Mouse (Mus musculus): ENCODE measurements around the gene Aldh18a1.

The Aldh18a1 gene

DNA sequence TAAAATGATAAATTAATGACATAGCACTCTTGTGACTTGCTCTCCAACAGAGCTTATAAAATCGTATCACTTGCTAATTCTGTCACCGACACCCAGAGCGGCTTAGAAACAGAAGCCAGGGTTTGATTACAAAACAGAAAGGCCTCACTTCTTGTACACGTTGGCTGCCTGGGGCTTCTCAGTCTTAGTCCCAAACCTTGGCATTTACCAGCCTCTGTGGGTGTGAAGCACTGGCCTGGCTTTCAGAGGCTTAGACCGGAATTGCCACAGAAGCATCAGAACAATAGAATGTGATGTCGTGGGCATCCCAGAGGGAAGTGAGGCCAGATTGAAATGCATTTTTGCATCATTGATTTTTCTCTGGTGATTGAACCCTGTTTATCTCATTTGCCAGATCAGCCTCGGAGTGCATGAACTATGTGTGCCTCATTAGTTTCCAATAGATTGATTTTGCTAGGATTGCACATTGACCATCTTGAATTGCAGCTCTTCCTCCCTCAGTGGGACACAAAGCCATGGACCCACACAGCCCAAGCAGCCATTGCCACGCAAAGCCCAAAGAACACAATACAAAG, 64.7 kb downstream of the Aldh18a1 start:
- DNase-seq: no peak

DNA sequence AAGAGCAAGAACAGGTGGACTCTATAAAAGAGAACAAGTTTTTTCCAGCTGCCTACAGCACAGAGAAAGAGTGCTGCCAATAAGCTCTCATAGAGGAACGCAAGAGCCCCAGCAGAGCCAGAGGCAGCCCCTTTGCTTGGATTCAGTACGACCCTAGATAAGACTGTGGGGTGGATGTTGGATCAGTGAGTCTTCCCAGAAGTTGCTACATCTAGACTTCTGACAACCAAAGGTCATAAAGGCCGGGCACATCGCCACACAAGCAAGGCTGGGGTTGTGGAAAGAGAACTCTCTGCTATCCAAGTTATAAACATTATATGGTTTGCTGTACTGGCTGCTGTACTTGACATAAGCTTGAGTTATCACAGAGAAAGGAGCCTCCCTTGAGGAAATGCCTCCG, 67.9 kb downstream of the Aldh18a1 start:
- no peak for DNase-seq

DNA sequence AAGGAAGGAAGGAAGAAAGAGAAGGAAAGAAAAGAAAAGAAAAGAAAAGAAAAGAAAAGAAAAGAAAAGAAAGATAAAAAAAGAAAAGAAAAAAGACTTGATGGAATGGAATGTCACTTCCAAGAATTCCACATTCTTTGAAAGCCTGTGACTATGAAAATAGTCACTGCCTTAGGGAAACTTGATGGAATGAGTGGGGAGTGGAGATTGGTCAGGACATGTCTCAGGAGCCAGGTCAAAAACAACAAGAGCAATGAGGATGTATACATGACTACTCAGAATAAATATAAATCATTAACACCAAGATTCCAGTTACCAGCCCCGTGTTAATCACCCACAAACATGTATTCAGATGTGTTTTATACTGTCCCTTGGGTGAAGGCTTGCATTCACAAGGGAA, 69.6 kb downstream of the Aldh18a1 start:
- no peak for DNase-seq

DNA sequence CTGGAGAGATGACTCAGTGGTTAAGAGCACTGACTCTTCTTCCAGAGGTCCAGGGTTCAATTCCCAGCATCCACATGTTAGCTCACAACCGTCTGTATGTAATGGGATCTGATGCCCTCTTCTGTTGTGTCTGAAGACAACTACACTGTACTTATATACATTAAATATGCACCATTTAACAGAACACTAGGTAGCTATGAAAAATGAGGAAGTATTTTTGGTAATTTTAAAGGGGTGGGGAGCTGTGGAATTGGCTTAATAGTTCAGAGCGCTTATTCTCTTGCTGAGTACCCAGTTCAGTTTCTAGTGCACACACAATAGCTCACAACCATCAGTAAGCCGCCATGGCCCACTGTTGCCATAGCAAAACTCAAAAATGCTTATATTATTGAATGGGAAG, 72.7 kb downstream of the Aldh18a1 start:
- DNase-seq: no peak

DNA sequence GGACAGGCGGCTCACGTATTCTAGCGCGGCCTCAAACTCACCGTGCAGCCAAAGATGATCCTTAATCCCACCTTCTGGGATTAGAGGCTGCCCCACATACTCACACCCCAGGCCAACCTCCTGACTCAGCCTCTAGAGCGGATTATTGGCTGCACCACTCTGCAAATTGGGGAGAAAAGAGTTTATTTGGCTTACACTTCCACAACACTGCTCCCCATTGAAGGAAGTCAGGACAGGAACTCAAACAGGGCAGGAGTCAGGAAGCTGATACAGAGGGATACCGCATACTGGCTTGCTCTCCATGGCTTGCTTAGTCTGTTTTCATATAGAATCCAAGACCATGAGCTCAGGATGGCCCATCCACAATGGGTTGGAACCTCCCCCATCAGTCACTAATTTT, 73.9 kb downstream of the Aldh18a1 start:
- DNase-seq: no peak

DNA sequence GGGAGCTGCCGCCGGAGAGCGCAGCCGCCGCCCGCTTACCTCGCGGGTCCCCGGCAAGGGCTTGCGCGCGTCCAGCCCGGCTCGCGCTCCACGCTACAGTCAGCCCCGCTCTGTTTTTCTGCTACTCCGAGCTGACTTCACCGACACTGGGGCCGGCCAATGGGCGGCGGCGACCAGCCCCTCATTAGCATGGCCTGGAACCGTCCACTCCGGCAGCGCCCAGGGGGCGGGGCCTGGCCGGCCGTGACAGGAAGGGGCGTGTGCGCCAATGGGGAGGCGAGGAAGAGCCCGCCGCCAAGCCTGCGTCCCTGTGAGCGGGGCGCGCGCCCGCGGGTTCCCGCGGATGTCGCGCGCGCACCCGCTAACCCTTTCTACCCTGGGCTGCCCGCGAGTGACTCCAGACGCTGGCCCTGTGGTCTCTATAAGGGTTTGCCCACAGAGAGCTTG, 74.6 kb downstream of the Aldh18a1 start, which contains the start of gene Sorbs1:
Sorbs1 (minus strand) TSS at position 148 of the 447 bp plus-strand sequence.
- peak; percentile 96 for DNase-seq

DNA sequence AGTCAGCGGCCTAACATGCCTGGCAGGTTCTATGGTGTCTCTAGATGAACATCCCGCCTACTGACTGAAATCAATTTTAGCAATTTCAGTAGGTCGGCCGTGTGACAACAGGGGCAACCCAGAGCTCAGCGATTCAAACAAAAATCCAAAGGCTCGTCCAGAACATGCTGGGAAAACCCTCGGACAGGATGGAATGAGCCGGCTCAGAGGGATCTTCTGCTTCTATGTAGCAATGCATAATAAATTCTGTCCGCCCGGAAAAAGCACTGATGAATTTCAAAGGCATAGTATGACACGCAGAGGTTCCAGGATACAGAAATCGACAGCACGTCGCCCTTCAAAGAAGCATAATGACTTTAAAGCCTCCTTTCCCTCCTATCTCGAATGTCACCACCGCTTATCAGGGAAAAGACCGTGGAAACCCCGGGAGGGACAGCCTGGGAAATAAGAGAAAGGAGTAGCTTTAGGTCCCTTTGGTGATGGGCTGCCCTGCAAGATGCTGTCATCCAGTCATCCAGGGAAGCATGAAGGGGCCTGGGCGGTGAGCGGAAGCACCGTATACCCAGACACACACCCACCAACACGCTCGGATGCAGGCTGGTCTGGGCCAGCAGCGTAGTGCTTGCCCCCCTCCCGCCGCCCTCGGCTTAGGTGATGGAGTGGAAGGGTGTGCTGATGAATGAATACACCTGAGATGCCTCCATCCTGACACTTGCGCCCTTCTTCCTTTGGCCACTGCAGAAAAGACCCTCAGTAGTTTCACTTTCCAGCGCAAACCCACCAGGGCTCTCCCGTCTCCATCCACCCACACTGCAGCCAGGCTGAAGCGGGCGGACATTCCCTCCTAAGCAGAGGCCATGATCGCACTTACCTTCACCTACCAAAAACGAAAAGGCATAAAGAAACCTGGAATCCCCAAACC, 75.5 kb downstream of the Aldh18a1 start:
- peak; percentile 49 for DNase-seq

DNA sequence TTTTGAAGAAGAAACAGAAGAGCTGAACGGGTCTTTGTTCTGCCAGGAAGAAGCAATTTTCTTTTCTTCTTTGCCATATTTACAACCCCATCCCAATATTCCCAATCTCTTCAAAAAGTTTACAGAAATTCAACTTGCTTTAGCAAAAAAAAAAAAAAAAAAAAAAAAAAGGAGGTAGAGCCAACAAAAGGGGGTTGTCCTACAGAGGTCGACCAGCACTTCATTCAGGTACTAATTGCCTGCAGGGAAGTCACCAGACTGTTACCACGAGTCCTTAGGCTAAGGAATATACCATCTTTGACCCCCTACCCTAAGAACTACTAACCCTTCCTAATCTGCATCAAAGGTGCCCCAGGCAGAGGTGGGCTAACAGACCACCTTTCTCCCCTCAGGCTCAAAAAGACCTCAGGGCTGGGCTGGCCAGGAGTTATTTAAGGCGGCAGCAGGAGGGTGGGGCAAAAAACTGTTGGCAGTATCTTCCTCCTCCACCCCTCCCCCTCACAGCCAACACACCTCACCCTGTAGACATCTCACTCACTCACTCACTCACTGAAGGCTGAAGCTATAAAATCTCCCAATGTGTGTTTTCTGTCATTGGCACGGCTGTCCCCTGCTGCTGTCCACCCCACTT, 76.5 kb downstream of the Aldh18a1 start:
- peak; percentile 32 for DNase-seq

DNA sequence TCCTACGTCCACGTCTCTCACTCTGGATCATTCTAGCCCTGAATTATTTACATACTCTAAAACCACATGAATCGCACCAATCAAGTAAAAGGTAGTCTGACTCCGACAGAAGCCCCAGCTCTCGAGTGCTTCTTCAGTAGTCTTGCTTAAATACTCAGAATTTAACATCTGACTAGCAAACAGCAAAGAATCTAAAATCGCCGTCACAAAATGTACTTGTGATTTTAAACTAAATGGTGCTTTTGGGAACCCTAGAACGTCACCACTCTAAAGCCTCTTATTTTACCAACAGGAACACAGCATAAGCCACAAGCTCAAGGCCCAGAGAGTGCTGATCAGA, 77.2 kb downstream of the Aldh18a1 start:
- DNase-seq: no peak

DNA sequence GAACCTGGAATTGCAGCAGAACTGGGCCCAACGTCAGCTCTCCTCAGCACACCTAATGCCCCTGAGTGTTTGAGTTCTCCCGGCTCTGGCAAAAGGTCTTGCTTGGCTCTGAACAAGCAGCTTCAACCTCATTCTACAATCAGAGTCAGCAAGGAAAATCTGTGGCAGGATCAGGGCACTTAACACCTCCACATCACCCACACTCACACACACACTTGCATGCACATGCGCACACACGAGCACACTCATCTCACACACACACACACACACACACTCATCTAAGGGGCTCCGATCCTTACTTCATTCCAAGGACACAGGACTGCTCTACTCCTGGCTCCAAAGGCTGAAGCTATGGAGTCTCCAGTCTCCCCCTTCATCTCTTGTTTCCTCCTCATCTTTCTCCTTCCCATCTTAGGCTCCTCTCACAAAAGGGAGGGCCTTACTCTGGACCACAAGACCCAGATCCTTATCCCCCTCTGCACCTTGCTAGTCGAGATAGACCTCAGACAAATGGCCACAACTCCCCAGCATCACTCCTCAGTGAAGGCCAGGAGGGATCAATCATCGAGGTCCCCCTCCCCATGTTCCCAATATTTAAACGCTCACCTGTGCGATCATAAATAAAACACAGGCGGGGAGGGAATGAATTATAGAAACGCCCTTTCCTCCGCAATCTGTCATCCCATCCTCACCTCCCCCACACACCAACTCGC, 77.7 kb downstream of the Aldh18a1 start:
- DNase-seq: no peak

DNA sequence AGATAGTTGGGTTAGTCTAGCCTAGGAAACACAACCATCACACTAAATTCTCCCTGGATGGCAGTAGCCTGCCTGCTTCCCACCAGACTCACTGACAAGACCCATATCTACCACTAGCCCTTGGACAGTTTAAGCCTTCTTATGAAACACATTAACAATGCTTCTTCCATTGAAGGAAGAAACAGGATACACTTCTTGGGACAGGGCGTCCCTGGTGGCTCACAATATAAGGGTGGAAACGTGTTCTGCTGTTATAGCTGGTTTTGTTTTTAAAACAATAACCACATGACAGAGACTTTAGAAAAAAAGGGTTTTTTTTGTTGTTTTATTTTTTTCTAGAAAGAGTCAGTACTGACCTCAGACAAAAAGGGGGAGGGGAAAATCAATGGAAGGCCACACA, 79.0 kb downstream of the Aldh18a1 start:
- DNase-seq: no peak

DNA sequence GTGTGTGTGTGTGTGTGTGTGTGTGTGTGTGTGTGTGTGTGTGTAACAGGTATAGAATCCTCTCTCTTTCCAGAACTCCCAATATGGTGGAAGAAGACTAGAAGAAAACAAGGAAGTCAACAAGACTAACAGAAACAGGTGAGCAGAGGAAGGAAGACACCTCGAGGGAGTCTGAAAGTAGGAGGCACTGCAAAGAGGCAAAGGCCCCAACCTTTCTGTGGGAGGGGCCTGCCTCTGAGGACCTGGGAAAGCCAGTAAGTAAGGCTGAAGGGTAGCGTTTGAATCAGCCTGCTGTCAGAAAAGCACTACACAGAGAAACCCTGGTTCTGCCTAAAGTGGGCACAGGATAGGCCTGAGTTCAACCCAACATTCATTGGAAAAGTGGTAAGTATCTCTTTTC, 79.4 kb downstream of the Aldh18a1 start:
- no peak for DNase-seq

DNA sequence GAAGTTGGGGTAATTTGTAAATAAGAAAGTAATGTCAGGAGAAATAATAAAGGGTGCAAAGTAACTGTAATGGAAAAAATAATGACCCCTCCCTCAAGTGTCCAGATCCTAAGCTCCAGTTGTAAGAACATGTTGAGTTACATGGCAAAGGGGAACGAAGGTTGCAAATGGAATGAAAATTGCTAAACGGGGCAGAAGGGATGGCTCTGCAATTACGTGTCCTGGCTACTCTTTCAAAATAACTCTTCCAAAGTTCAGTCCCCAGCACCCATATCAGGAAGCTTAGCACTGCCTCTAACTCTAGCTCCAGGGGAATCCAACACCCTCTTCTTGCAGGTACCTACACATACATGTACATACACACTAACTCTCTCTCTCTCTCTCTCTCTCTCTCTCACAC, 81.3 kb downstream of the Aldh18a1 start:
- DNase-seq: no peak

DNA sequence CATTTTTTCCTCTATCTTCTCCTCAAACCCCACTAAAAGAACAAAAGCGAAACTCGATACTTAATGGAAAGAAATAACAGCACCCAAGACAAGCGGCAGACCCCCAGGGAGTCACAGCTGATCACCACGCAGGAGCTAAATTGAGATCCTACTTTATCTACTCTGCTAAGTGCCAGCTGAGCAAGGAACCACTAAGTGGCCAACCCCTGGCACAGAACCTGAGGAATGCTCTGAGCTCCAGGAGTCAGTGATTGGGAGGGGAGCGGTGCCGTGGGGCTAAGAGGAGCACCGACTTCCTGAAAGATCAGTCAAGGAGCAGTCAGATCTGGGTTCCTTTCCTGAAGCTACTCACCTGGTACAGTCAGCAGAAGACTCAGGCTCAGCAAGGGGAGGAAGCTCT, 83.9 kb downstream of the Aldh18a1 start:
- DNase-seq: no peak
